Mouse (Mus musculus): ENCODE data around the gene Pknox1. TPM values are rescaled to one million over a fixed set of nuclear protein-coding genes. Genes with fewer than 3 reads are reported as not detected.
"Not testable (repeated sequence)": the region's sequence is repeated elsewhere in the genome, so short reads cannot be mapped to it uniquely, and the experiment has no call there.

Pknox1 gene
- polyA plus RNA-seq, 1 experiment from 2014 or later = 42.4 TPM

GRCm38 (mm10) chr17:31609173-31609572 lies 44.6 kb downstream of the Pknox1 start:
- not testable (repeated sequence) for ATAC-seq (ENCODE audit: borderline replicate concordance, extremely low read depth, low FRiP score, low TSS enrichment); H3K4me2 ChIP-seq

GRCm38 (mm10) chr17:31609895-31610294 lies 45.4 kb downstream of the Pknox1 start:
- Histone ChIP-seq H3K9me3 (no peaks in the 10 kb centered on the region), H3K4me1 (no peaks in the 10 kb centered on the region; the same call in 1 of the 2 replicates), H3K27me3 (no peaks in the 10 kb centered on the region), H3K4me2 (no peak overlapping the region), H3K9ac (no peak overlapping the region), H3K36me3 (peaks cover 12% of the 10 kb centered on the region), H3K27ac (no peak overlapping the region), H3K4me3 (no peak overlapping the region)
- ATAC-seq (ENCODE audit: borderline replicate concordance, extremely low read depth, low FRiP score, low TSS enrichment) = no peak
- 87% methylated on average over 3 of the region's 3 CpGs for WGBS

More at GRCm38 (mm10) chr17:31609173-31609572, 44.6 kb downstream of the Pknox1 start:
- H3K9me3 ChIP-seq, H3K4me1 ChIP-seq, H3K27ac ChIP-seq, H3K4me3 ChIP-seq, H3K27me3 ChIP-seq, H3K9ac ChIP-seq: not testable (repeated sequence)
- H3K36me3 ChIP-seq = peaks cover 20% of the 10 kb centered on the region
- WGBS = 94% methylated on average over 3 of the region's 3 CpGs

GRCm38 (mm10) chr17:31613086-31613755 lies 48.7 kb downstream of the Pknox1 start:
- WGBS = 51% methylated on average over 4 of the region's 4 CpGs
- H3K36me3 ChIP-seq = 0 out of 2 replicates have a peak, but pooled peaks cover 4% of the 10 kb centered on the region
- H3K4me3 ChIP-seq = no peak overlapping the region
- H3K27ac ChIP-seq = no peak overlapping the region
- H3K9me3 ChIP-seq = no peaks in the 10 kb centered on the region
- no peaks in the 10 kb centered on the region; the same call in 1 of the 2 replicates for H3K4me1 ChIP-seq
- no peak for ATAC-seq (ENCODE audit: borderline replicate concordance, extremely low read depth, low FRiP score, low TSS enrichment)
- no peak overlapping the region for H3K9ac ChIP-seq
- no peaks in the 10 kb centered on the region for H3K27me3 ChIP-seq
- H3K4me2 ChIP-seq = no peak overlapping the region

- 84% methylated on average over 4 of the region's 4 CpGs for WGBS
- Histone ChIP-seq H3K4me1 (no peaks in the 10 kb centered on the region), H3K4me3 (no peak overlapping the region), H3K27me3 (no peaks in the 10 kb centered on the region), H3K36me3 (no peaks in the 10 kb centered on the region), H3K4me2 (no peak overlapping the region), H3K27ac (no peak overlapping the region), H3K9me3 (no peaks in the 10 kb centered on the region), H3K9ac (no peak overlapping the region)
- no peak for ATAC-seq (ENCODE audit: borderline replicate concordance, extremely low read depth, low FRiP score, low TSS enrichment)
These were observed 58.6 kb downstream of the Pknox1 start for GRCm38 (mm10) chr17:31623101-31623500.

- no peaks in the 10 kb centered on the region for H3K9me3 ChIP-seq
- H3K36me3 ChIP-seq = no peaks in the 10 kb centered on the region
- no peak overlapping the region for H3K27ac ChIP-seq
- no peak for ATAC-seq (ENCODE audit: borderline replicate concordance, extremely low read depth, low FRiP score, low TSS enrichment)
- no peak overlapping the region for H3K9ac ChIP-seq
- no peaks in the 10 kb centered on the region for H3K4me1 ChIP-seq
- no peak overlapping the region for H3K4me3 ChIP-seq
- no peak overlapping the region for H3K4me2 ChIP-seq
- no peaks in the 10 kb centered on the region for H3K27me3 ChIP-seq
- WGBS = 89% methylated on average over 2 of the region's 2 CpGs
These were observed 63.4 kb downstream of the Pknox1 start for GRCm38 (mm10) chr17:31627961-31628360.

GRCm38 (mm10) chr17:31631081-31631800 lies 66.7 kb downstream of the Pknox1 start:
- H3K4me3 ChIP-seq = no peak overlapping the region
- WGBS = 71% methylated on average over 10 of the region's 10 CpGs
- H3K9me3 ChIP-seq = no peaks in the 10 kb centered on the region
- no peak overlapping the region for H3K27ac ChIP-seq
- H3K4me1 ChIP-seq = peaks cover 3% of the 10 kb centered on the region
- no peak for ATAC-seq (ENCODE audit: borderline replicate concordance, extremely low read depth, low FRiP score, low TSS enrichment)
- no peak overlapping the region for H3K9ac ChIP-seq
- H3K4me2 ChIP-seq = no peak overlapping the region
- no peaks in the 10 kb centered on the region for H3K36me3 ChIP-seq
- H3K27me3 ChIP-seq = peaks cover 8% of the 10 kb centered on the region

GRCm38 (mm10) chr17:31633007-31633406 lies 68.5 kb downstream of the Pknox1 start:
- H3K27ac ChIP-seq = no peak overlapping the region
- ATAC-seq (ENCODE audit: borderline replicate concordance, extremely low read depth, low FRiP score, low TSS enrichment) = no peak
- H3K4me2 ChIP-seq = no peak overlapping the region
- peaks cover 14% of the 10 kb centered on the region for H3K27me3 ChIP-seq
- H3K4me1 ChIP-seq = peaks cover 18% of the 10 kb centered on the region
- H3K9ac ChIP-seq = no peak overlapping the region
- WGBS = 57% methylated on average over 6 of the region's 6 CpGs
- H3K4me3 ChIP-seq = no peak overlapping the region
- H3K36me3 ChIP-seq = no peaks in the 10 kb centered on the region
- H3K9me3 ChIP-seq = no peaks in the 10 kb centered on the region

GRCm38 (mm10) chr17:31634896-31635295 lies 70.4 kb downstream of the Pknox1 start:
- 79% methylated on average over 5 of the region's 5 CpGs for WGBS
- H3K4me1 ChIP-seq = peaks cover 24% of the 10 kb centered on the region

GRCm38 (mm10) chr17:31635781-31636180 lies 71.2 kb downstream of the Pknox1 start:
- H3K4me3 ChIP-seq = no peak overlapping the region
- peaks cover 24% of the 10 kb centered on the region for H3K4me1 ChIP-seq
- H3K9me3 ChIP-seq = no peaks in the 10 kb centered on the region

More at GRCm38 (mm10) chr17:31634896-31635295, 70.4 kb downstream of the Pknox1 start:
- H3K4me2 ChIP-seq = no peak overlapping the region
- no peaks in the 10 kb centered on the region for H3K36me3 ChIP-seq
- no peak overlapping the region for H3K9ac ChIP-seq
- H3K9me3 ChIP-seq = no peaks in the 10 kb centered on the region
- no peak overlapping the region for H3K4me3 ChIP-seq
- ATAC-seq (ENCODE audit: borderline replicate concordance, extremely low read depth, low FRiP score, low TSS enrichment) = no peak
- peaks cover 14% of the 10 kb centered on the region for H3K27me3 ChIP-seq
- no peak overlapping the region for H3K27ac ChIP-seq

GRCm38 (mm10) chr17:31636277-31636941 lies 71.9 kb downstream of the Pknox1 start:
- H3K4me2 ChIP-seq = peak overlapping the region; percentile 99
- peak; percentile 27; the same call in 1 of the 2 replicates for ATAC-seq (ENCODE audit: borderline replicate concordance, extremely low read depth, low FRiP score, low TSS enrichment)
- peaks cover 24% of the 10 kb centered on the region for H3K4me1 ChIP-seq
- H3K36me3 ChIP-seq = no peaks in the 10 kb centered on the region
- H3K9me3 ChIP-seq = no peaks in the 10 kb centered on the region
- WGBS = 3% methylated on average over 45 of the region's 45 CpGs
- H3K4me3 ChIP-seq = peak overlapping the region; percentile 51
- peaks cover 14% of the 10 kb centered on the region for H3K27me3 ChIP-seq
- no peak overlapping the region for H3K27ac ChIP-seq
- peak overlapping the region; percentile 45; the same call in 1 of the 2 replicates for H3K9ac ChIP-seq

More at GRCm38 (mm10) chr17:31635781-31636180, 71.2 kb downstream of the Pknox1 start:
- ATAC-seq (ENCODE audit: borderline replicate concordance, extremely low read depth, low FRiP score, low TSS enrichment) = no peak
- WGBS = 44% methylated on average over 11 of the region's 11 CpGs
- H3K4me2 ChIP-seq = peak overlapping the region; percentile 99; the same call in 1 of the 2 replicates
- H3K9ac ChIP-seq = no peak overlapping the region
- no peaks in the 10 kb centered on the region for H3K36me3 ChIP-seq
- H3K27me3 ChIP-seq = peaks cover 14% of the 10 kb centered on the region
- no peak overlapping the region for H3K27ac ChIP-seq

GRCm38 (mm10) chr17:31636942-31637811 lies 72.6 kb downstream of the Pknox1 start, which contains the start of gene Cbs:
Gene Cbs, minus strand, starts transcription at chr17:31637238.
- peak; percentile 95 for ATAC-seq (ENCODE audit: borderline replicate concordance, extremely low read depth, low FRiP score, low TSS enrichment)
- WGBS = 2% methylated on average over 61 of the region's 61 CpGs
- peak within 1 kb of the TSS; percentile 99 for H3K4me2 ChIP-seq
- no peaks in the 10 kb centered on the region for H3K9me3 ChIP-seq
- H3K36me3 ChIP-seq = no peaks in the 10 kb centered on the region
- peak within 1 kb of the TSS; percentile 42; the same call in 1 of the 2 replicates for H3K27ac ChIP-seq
- H3K4me3 ChIP-seq = peak within 1 kb of the TSS; percentile 51
- H3K4me1 ChIP-seq = peaks cover 24% of the 10 kb centered on the region
- peaks cover 14% of the 10 kb centered on the region for H3K27me3 ChIP-seq
- peak within 1 kb of the TSS; percentile 45 for H3K9ac ChIP-seq
